Mouse (Mus musculus) hematopoietic stem cell, adult 5-6 weeks (primary cell): ENCODE data around the gene Kcnip3. TPM values are rescaled to one million over a fixed set of nuclear protein-coding genes. Genes with fewer than 3 reads are reported as not detected.

Experiments used
- ATAC-seq, 2 experiments: fragments of 125-278 bp in 1 of 2; replicated peaks in 1 of 2; 2 replicates each; pipeline ENCODE4 v1.8.0; 2016 to 2017; ENCODE audit warnings: inconsistent platforms in 2 of 2, mild to moderate bottlenecking in 2 of 2, moderate number of reproducible peaks in 2 of 2, low read depth in 1 of 2, moderate TSS enrichment in 1 of 2; ENCODE audit not compliant: low FRiP score in 2 of 2, poor library complexity in 2 of 2, severe bottlenecking in 2 of 2, insufficient read depth in 1 of 2, low TSS enrichment in 1 of 2
- total RNA-seq: library from RNA; stranded (forward); fragments of 172-1452, 232-1000 nt; gene quantifications from 2 replicates; pipeline ENCODE4 v1.2.3, GENCODE M21; 2017

Gene Kcnip3
- total RNA-seq, 1 experiment from 2014 or later, result 4.5 TPM

DNA sequence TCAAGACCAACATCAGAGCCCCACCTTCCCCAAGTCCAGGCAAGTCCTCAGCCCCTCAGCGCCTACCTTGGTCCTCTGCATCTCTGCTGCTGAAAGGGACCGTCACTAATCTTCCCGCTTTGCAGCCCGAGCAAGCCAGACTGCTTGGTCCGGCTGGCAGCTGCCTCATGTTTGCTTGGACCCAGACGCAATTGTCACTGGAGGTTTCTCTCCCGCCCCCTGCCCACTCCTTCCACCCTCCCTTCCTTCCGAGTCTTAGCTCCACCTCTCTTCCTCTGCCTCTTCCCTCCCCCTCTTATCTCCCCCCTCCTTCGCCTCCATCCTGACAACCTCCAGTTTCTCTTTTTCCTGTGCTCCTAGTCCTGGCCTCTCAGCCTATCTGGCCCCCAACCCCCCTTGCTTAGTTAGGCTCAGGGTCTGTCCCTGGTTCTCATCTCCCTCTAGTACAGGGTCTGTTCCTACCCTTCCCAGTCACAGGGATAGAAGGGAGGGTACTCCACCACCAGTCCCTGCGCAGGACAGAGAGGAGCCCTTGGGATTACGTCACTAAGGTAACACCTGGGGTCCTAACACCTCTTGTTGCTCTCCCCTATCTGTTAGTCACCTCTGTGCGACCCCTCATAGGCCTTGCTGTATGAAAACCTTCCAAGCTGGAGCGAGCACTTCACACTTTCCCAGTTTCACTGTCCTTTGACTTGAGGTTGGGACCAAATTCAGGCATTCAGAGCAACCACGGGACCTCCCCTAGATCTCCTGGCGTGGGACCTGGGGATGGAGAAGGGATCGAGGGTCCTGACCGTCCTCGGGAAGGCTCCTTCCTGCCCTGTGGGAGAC lies 505 bp downstream of the Kcnip3 start:
- ATAC-seq, result no peak

DNA sequence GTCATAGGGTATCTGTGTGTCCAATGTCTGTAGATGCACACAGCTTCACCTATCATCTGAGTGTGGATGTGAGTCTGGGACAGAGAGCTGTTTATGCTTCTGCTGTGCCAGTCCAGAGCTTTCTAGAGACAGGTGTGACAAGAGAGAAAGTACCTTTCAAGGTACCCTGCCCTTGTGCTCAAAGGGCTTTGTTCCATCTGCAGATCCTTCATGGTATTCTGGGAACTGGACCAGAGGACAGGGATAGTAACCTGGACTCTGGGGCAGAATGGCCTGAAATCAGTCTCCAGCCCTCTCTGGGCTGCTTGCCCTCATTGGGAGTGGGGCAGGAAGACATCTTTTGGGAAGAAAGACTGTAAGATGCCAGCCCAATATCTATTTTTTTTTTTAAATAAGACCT lies 1.8 kb downstream of the Kcnip3 start:
- no peak for ATAC-seq

DNA sequence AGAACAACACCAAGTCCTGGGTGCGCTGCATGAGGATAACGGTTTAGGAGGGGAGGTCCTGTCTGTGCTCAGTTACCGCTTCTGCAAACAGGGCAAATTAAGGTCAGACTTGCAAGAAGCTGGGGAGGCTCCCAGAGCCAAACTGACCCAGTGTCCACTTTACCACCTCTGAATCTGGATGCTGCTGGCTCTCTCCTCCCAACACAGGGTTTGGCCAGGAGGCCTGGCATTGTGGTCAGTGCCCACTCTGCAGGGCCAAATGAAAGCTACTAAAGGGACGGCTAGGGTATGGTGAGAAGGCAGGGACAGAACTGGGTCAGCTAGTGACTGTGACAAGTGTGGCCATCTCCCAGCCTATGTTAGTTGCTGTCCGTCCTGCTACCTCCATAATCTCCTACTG lies 2.6 kb downstream of the Kcnip3 start:
- ATAC-seq, result no peak

DNA sequence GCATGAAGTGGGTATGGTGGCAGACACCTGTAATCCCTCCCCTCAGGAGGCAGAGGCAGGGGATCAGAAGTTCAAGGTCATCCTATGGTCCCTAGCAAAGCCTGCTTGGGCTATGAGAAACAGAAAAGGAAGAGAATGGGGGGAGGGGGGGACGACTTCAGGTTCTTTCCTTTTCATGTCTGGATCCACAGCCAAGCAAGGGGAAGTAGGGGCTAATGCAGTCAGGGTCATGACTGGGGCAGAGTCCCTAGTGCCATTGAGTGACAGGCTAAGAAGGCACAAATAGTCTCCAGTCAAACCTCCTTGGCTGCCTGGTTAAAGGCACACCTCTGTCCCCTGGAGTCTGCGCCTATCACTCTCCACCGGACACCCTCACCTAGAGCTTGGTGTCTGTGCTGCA lies 3.1 kb downstream of the Kcnip3 start:
- ATAC-seq, result peak; percentile 33 to 41; a peak in 2 of 4 replicates

DNA sequence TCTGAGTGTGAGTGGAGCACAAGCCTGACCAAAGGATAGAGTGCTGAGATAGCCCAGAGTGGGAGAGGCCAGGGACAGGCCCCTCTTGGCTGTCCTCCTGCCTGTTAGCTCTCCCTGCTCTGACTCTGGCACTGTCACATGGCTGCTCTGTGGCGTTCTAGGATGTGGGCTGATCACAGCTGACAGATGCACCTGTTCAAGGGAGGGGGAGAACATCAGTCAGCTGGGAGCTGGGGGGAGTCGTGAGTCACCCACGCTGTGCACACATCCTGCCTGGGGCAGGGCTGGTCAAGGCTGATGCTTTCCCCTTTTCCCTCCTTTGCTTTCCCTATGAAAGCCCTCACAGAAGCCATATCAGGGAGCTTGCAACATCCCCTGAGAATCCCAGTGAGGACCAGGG lies 3.6 kb downstream of the Kcnip3 start:
- peak in 1 of 2 experiments; percentile 40; a peak in 1 of 4 replicates for ATAC-seq

DNA sequence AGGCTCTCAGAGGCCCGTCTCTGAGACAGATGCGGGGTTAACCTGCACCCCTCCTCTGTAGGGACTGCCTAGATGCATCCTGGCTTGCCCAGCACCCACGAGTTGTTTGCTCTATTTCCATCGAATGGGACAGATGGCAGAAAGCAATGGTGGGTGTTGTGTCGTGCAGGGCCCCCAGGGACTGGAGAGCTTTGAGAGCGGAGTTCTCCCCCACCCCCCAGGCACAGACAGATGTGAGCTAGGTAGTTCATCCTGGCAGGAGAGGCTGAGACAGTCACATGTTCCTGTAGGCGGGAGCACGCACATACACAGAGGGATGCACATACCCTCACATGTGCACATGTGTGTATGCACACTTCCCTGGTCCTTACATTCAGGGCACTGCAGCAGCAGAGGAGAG lies 4.8 kb downstream of the Kcnip3 start:
- no peak for ATAC-seq

DNA sequence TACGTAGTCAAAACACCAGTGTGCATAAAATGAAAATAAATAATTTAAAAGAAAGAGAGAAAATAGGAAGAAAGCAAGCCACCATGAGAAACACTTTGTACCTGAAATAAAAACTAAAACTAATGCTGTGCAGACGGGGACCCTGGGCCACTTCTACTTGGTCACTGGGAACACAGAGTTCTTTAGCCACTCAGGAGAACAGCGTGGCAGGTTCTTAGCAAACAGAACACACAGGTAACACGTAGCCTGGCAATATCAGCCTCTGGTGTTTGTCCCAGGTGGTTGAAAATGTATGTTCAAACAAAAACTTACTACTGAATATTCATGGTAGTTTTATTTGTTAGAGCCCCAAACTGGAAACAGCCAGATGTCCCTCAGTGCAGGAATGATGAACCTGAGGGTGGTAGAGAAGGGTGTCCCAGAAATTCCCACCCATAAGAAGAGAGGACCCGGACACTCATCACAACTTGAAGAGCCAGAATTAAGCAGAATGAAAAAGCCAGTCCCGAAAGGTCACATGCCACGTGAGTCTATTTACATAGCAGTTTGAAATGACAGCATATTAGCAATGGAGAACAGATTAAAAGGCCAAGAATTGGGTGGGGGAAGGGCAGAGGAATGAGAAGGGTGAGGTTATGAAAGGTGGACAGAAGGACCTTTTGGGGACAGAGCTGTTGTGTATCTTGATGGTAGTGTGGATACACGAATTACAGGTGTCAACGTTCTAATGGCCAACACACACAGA lies 7.3 kb downstream of the Kcnip3 start:
- no peak for ATAC-seq

DNA sequence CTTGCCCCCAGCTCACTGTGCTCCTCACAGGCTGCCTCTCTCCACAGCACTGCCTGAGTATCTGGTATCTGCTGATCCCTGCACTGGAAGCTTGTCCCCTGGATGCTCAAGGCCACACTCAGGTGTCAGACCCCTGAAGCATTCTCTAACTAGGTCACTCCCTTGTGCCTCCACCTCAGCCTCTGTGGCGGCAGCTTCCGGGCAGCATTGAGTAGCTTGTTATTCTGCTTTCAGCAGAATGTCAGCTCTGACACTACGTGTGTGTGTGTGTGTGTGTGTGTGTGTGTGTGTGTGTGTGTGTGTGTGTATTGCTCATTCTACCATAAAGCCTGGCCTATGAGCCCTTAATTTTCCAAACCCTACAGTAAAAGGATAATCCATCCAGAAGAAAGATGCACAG lies 8.7 kb downstream of the Kcnip3 start:
- peak in 1 of 2 experiments; percentile 28; a peak in 1 of 4 replicates for ATAC-seq

DNA sequence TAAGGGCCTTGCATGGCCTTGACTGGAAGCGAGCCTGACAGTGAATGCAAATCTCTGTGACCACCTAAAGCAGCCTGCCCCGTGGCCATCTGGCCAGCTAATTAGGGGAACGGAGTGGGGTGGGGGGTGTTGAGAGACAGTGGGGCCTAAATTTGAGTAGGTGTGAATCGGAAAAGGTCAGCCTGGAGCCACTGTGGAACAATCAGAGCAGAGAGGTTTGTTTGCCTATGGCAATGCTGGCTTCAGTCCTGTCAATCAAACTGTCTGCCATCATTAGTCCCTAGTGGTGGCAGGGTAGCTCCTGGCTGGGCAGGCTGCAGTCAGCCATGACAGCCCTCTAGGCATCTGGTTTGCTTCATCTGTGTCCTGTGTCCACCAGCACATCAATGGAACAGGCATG lies 10.5 kb downstream of the Kcnip3 start:
- no peak for ATAC-seq

DNA sequence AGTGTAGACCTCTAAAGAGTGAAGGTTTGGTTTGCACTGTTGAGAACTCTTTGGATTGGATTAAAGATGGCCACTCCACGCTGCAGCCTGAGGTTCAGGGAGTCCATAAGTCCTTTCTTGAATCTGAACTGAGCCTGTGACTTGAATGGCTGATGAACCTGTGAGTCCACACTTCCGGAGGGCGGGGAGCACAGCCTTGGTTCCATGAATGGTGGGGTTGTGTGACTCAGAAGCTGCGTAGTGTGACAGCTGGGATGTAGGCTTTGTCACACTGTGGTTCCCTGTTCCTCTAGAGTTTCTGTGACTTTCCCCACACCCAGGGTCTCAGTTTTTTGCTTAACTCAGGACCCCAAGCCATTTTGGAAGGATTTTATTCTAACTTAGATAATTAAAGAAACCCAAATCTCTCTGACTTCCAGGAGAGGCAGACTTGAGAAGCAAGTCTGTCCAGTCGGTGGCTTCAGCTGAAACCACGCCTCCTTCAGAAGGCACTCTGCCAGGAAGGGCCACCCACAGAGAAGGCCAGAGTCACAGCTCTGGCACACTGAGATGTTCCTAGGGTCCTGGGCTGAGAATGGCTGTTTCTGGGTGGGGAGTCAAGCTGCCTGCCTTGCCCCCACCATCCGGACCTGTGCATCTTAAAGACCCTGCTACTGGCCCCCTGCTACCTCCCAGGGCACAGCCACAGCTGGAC lies 13.8 kb downstream of the Kcnip3 start:
- no peak for ATAC-seq

DNA sequence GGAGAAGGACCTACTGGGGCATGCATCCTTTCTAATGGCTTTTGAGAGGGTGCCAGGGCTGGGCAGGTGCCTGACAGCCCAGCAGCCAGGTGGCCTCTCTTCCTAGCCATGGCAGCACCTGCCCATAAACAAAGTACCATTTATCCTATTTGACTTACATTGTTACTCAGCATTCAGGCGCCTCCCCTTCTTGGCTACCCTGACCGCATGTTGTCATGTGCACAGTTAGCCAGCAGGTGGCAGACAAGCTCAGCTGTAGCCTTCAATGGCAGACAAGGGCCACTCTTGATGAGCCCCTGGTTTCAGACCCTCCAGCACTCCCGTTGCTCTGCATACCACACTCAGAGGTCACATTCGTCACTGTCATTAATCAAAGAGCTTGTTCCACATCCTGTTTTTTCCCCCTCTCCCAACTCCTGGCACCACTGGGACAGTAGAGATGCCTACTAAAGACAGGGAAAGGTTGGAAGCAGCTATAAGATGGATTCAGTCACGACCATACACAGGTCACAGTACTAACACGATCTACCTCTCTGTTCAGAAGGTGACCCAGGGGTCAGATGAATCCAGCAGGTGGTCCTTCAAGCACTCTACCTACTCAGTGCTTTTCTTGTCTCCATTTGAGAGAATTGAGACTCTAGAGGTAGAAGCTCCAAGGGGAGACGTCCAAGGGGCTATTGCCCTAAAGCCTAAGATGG lies 14.7 kb downstream of the Kcnip3 start:
- peak; percentile 75 to 80 for ATAC-seq

DNA sequence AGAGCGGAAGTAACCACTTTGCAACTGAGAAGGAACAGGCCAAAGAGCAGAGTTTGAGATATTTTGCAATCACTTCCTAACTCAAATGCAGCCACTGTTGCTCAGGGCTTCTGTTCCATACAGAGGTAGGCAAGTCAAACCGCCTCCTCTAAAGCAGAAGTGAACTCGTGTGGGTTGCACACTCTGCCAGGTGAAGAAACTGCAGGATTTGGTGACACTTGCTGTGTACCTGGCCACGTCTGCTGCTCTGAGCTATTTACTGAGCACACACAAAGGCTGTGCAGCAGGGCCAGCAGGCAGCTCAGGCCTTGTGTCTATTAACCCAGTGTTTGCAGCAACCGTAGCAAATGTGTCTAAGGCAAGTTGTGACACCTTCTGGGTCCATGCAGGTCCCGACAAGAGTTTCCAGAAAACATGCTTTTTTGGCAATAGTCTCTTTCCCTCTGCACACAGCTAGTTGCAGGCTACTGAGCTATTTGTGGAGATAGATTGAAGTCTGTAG lies 15.7 kb downstream of the Kcnip3 start:
- ATAC-seq, result peak; percentile 23 to 37; a peak in 2 of 4 replicates

DNA sequence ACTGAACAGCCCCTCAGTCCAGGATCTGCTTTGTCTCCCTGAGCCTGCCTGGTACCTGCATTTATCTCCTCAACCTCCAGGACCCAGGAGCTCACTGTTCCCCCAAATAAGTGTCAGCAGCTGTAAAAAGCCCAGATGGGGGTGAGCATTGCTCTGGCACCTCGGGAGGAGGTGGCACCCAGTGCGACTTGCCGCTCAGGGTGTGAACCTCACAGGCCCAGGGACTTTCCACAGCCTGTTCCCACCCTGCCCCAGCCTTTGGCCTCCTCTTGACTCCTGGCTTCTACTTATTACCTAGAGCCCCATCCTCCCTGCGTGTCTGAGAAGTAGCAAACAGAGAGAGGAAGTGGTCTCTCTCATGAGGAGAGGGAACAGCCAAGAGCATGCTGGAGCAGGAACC lies 16.7 kb downstream of the Kcnip3 start:
- ATAC-seq, result peak; percentile 19 to 23; a peak in 1 of 4 replicates

DNA sequence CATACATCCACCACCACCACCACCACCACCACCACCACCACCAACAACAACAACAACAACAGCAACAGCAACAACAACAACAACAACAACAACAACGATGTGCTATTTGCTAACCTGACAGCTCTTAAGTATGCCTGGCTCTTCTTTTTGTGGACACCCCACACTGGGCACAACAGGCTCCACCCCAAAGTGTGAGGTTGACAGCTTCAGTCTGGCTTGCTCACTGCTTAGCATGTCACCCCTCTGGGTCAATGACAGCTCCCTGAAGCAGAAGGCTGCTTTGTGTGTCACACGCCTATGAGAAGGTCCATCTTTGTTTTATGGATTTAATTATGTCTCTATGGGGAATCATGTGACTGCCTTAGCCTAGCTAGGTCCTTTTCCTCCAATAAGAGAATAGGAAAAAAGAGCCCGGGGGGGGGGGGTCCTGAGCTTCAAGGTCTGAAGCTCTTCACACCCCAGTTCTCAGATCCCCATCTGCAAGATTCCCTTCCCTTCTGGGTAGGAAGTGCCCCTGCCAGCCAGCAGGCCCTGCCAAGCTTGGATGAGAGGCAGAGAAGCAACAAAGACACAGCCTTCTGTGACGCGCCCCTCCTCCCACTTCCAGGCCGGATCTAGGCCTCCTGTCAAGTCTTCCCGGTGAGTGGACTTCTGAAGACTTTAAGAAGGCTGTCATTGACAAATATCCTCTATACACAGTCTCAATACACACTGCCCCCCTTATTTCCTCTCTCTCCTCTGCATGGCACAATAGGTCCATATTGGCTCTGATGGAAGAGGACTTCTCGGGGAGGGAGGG lies 17.9 kb downstream of the Kcnip3 start:
- no peak for ATAC-seq

DNA sequence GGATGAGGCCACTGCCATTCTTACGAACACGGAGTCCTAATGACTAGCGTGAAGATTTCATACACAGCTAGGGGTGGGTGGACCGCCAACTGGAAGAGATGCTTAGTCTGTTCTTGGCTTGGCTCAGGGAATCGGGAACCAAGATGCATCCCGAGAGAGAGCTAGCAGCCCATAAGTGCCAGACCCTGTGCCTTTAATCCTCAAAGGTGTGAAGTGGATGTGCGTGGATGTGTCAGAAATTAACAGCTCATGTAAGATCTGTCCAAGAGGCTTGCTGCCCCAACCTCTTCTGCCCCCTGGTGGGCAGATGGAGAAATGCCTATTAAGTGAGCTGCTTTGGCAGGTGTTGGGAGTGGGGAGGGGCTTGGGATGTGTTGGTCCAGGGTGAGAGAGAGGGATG lies 20.8 kb downstream of the Kcnip3 start:
- peak; percentile 32 to 38; a peak in 1 of 4 replicates for ATAC-seq

DNA sequence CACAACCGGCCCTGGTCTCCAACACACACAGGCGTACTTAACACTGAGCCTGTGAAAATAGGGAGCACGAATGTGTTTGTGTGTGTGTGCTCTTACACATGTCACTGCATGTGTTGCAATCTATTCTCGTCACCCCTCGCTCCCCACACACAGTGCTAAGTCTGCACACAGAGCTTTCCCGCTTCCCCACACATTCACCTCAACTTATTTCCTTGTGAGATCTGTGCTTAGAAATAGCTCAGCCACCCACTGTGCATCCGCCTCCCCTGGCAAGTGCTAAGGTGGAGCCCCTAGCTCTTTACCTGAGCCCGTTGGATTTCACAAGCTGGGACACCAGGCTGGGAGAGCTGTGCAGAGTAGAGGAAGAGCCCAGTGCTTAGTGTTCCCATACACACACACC lies 23.1 kb downstream of the Kcnip3 start:
- no peak for ATAC-seq

DNA sequence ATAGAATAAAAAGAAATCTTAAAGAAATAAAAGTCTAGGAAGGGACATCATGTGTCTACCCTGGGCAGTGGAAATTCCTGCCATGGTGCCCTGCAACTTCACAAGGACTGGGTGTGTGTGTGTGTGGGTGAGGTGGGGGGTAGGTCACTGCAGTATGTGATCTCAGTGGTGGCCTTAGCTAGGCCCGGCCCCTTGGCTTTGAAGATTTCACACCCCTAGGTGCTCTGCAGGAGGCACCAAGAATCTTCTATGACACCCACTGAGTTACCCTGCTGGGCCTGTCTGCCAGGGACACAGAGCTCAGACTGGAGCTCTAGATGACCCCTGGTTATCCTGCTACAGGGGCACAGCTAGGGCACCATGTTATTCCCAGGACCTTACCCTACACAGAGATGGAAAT lies 25.6 kb downstream of the Kcnip3 start:
- ATAC-seq, result no peak
